Mouse (Mus musculus) spleen, adult 18-20 months (tissue): ENCODE measurements around the gene Egfl7.

Experiments used
- DNase-seq, 2 experiments: peaks; one replicate each; pipeline ENCODE4 v3.0.0; 2022; ENCODE audit warnings: mixed read lengths in 2 of 2

The Egfl7 gene

GRCm38 (mm10) chr2:26579714-26580113 is at the start of gene Egfl7:
Gene Egfl7, plus strand, starts transcription at chr2:26580014.
- no peak for DNase-seq

- no peak for DNase-seq
Observed at GRCm38 (mm10) chr2:26531829-26532228, 48.0 kb upstream of the Egfl7 start.

- DNase-seq, result no peak
Observed at GRCm38 (mm10) chr2:26533249-26533648, 46.6 kb upstream of the Egfl7 start.

GRCm38 (mm10) chr2:26534161-26534560 is 45.7 kb upstream of the Egfl7 start:
- DNase-seq, result no peak

- DNase-seq, result peak in 1 of 2 experiments; percentile 15
Observed at GRCm38 (mm10) chr2:26534616-26535015, 45.2 kb upstream of the Egfl7 start.

- no peak for DNase-seq
Observed at GRCm38 (mm10) chr2:26535517-26536045, 44.2 kb upstream of the Egfl7 start.

- DNase-seq, result no peak
Observed at GRCm38 (mm10) chr2:26539516-26539915, 40.3 kb upstream of the Egfl7 start.

- DNase-seq, result no peak
Observed at GRCm38 (mm10) chr2:26540721-26541120, 39.1 kb upstream of the Egfl7 start.

GRCm38 (mm10) chr2:26541258-26541910 is 38.4 kb upstream of the Egfl7 start:
- no peak for DNase-seq

- DNase-seq, result peak in 1 of 2 experiments; percentile 16
Observed at GRCm38 (mm10) chr2:26543155-26543554, 36.7 kb upstream of the Egfl7 start.

- DNase-seq, result no peak
Observed at GRCm38 (mm10) chr2:26543768-26544167, 36.0 kb upstream of the Egfl7 start.

GRCm38 (mm10) chr2:26544265-26544664 is 35.5 kb upstream of the Egfl7 start:
- DNase-seq, result no peak

GRCm38 (mm10) chr2:26547481-26547880 is 32.3 kb upstream of the Egfl7 start:
- no peak for DNase-seq

- no peak for DNase-seq
Observed at GRCm38 (mm10) chr2:26549801-26550200, 30.0 kb upstream of the Egfl7 start.

GRCm38 (mm10) chr2:26550205-26550604 is 29.6 kb upstream of the Egfl7 start:
- no peak for DNase-seq

- DNase-seq, result no peak
Observed at GRCm38 (mm10) chr2:26550777-26551176, 29.0 kb upstream of the Egfl7 start.

GRCm38 (mm10) chr2:26551446-26551845 is 28.4 kb upstream of the Egfl7 start:
- DNase-seq, result no peak

- DNase-seq, result no peak
Observed at GRCm38 (mm10) chr2:26552066-26552465, 27.7 kb upstream of the Egfl7 start.

- DNase-seq, result no peak
Observed at GRCm38 (mm10) chr2:26553904-26554303, 25.9 kb upstream of the Egfl7 start.

GRCm38 (mm10) chr2:26555076-26555475 is 24.7 kb upstream of the Egfl7 start:
- DNase-seq, result no peak

GRCm38 (mm10) chr2:26556535-26556993 is 23.2 kb upstream of the Egfl7 start:
- DNase-seq, result no peak

GRCm38 (mm10) chr2:26560506-26560905 is 19.3 kb upstream of the Egfl7 start:
- no peak for DNase-seq

GRCm38 (mm10) chr2:26561351-26562016 is 18.3 kb upstream of the Egfl7 start:
- DNase-seq, result no peak

GRCm38 (mm10) chr2:26566221-26566620 is 13.6 kb upstream of the Egfl7 start:
- peak; percentile 58 to 65 for DNase-seq
